Mouse (Mus musculus) MEL (cell line): ENCODE measurements around the gene 6430550D23Rik. TPM values are rescaled to one million over a fixed set of nuclear protein-coding genes. Genes with fewer than 3 reads are reported as not detected.

Source experiments
- DNase-seq: peaks from one replicate; pipeline ENCODE4 v3.0.0; 2011; ENCODE audit warnings: low read depth, low spot score
- H3K27ac ChIP-seq: 2 replicates; pipeline ENCODE4 v1.5.1; 2012; ENCODE audit warnings: low read depth, mild to moderate bottlenecking, control low read depth, low read length, moderate library complexity; ENCODE audit not compliant: control insufficient read depth
- H3K27me3 ChIP-seq, 2 experiments: fragments of 150-350 bp in 1 of 2; sonication (generic) in 1 of 2; 2 replicates each; pipeline ENCODE4 v1.6.1; 2012; ENCODE audit warnings: low read length in 2 of 2, mild to moderate bottlenecking in 2 of 2, improper control_type of control experiment in 1 of 2, moderate library complexity in 1 of 2; ENCODE audit not compliant: insufficient read depth in 2 of 2, control insufficient read depth in 1 of 2
- H3K36me3 ChIP-seq, 2 experiments: 2 replicates each; pipeline ENCODE4 v1.6.1; 2012 to 2014; ENCODE audit warnings: low read length in 2 of 2, improper control_type of control experiment in 1 of 2, inconsistent platforms in 1 of 2, mild to moderate bottlenecking in 1 of 2; ENCODE audit not compliant: insufficient read depth in 2 of 2, control insufficient read depth in 1 of 2
- H3K4me1 ChIP-seq, 2 experiments: fragments of 150-350 bp in 1 of 2; sonication (generic) in 1 of 2; 2 replicates each; pipeline ENCODE4 v1.6.1; 2012; ENCODE audit warnings: low read length in 2 of 2, improper control_type of control experiment in 1 of 2, mild to moderate bottlenecking in 1 of 2; ENCODE audit not compliant: insufficient read depth in 2 of 2, control insufficient read depth in 1 of 2
- H3K4me3 ChIP-seq, 2 experiments: fragments of 150-350 bp in 1 of 2; sonication (generic) in 1 of 2; 2 replicates each; pipeline ENCODE4 v1.5.1; 2012; ENCODE audit warnings: low read depth in 2 of 2, low read length in 2 of 2, mild to moderate bottlenecking in 2 of 2, moderate library complexity in 2 of 2, control low read depth in 1 of 2, improper control_type of control experiment in 1 of 2; ENCODE audit not compliant: control insufficient read depth in 1 of 2, insufficient read depth in 1 of 2
- H3K79me2 ChIP-seq: 2 replicates; pipeline ENCODE4 v1.6.1; 2012; ENCODE audit warnings: mild to moderate bottlenecking, low read length, moderate library complexity; ENCODE audit not compliant: control insufficient read depth, poor library complexity, insufficient read depth
- H3K9ac ChIP-seq: 2 replicates; pipeline ENCODE4 v1.6.1; 2012; ENCODE audit warnings: low read depth, mild to moderate bottlenecking, control low read depth, low read length, moderate library complexity; ENCODE audit not compliant: control insufficient read depth, poor library complexity, severe bottlenecking
- H3K9me3 ChIP-seq: fragments of 150-350 bp; sonication (generic); replicated peaks from 2 replicates; pipeline ENCODE4 v1.6.1; 2012; ENCODE audit warnings: mild to moderate bottlenecking, low read length, improper control_type of control experiment, moderate library complexity; ENCODE audit not compliant: insufficient read depth
- BHLHE40 ChIP-seq: IDR thresholded peaks from 2 replicates; pipeline ENCODE4 v1.6.1; 2012; ENCODE audit warnings: low read depth, mild to moderate bottlenecking, inconsistent platforms, low read length, improper control_type of control experiment, borderline replicate concordance
- CTCF ChIP-seq, 3 experiments: IDR thresholded peaks in 2 of 3; conservative IDR thresholded peaks in 1 of 3; 2 replicates each; pipeline ENCODE4 v1.5.1; 2011 to 2012; ENCODE audit warnings: low read length in 3 of 3, low read depth in 2 of 3, mild to moderate bottlenecking in 2 of 3, improper control_type of control experiment in 1 of 3, inconsistent platforms in 1 of 3, mixed read lengths in 1 of 3, moderate library complexity in 1 of 3; ENCODE audit not compliant: control insufficient read depth in 1 of 3, insufficient read depth in 1 of 3, poor library complexity in 1 of 3, severe bottlenecking in 1 of 3
- ETS1 ChIP-seq: IDR thresholded peaks from 2 replicates; pipeline ENCODE4 v1.6.1; 2012; ENCODE audit warnings: low read depth, mild to moderate bottlenecking, inconsistent platforms, low read length, improper control_type of control experiment, moderate library complexity
- GABPA ChIP-seq: IDR thresholded peaks from 2 replicates; pipeline ENCODE4 v1.6.1; 2012; ENCODE audit warnings: low read depth, mild to moderate bottlenecking, inconsistent platforms, low read length, improper control_type of control experiment, moderate library complexity
- HCFC1 ChIP-seq: IDR thresholded peaks from 2 replicates; pipeline ENCODE4 v1.6.1; 2012; ENCODE audit warnings: low read depth, mild to moderate bottlenecking, inconsistent platforms, low read length, improper control_type of control experiment, moderate library complexity
- MAFK ChIP-seq: IDR thresholded peaks from 2 replicates; pipeline ENCODE4 v1.6.1; 2011; ENCODE audit warnings: low read depth, mild to moderate bottlenecking, low read length, improper control_type of control experiment, borderline replicate concordance
- MAZ ChIP-seq: IDR thresholded peaks from 2 replicates; pipeline ENCODE4 v1.6.1; 2012; ENCODE audit warnings: low read depth, mild to moderate bottlenecking, inconsistent platforms, low read length, improper control_type of control experiment
- MEF2A ChIP-seq: IDR thresholded peaks from 2 replicates; pipeline ENCODE4 v1.6.1; 2014; ENCODE audit warnings: low read depth, mild to moderate bottlenecking, inconsistent platforms, low read length, improper control_type of control experiment; ENCODE audit not compliant: poor library complexity, insufficient replicate concordance, severe bottlenecking; ENCODE audit errors: extremely low read depth
- MXI1 ChIP-seq: IDR thresholded peaks from 2 replicates; pipeline ENCODE4 v1.6.1; 2011; ENCODE audit warnings: mild to moderate bottlenecking, low read depth, low read length, improper control_type of control experiment
- MYB ChIP-seq: IDR thresholded peaks from 2 replicates; pipeline ENCODE4 v1.6.1; 2011; ENCODE audit warnings: mild to moderate bottlenecking, low read depth, low read length, improper control_type of control experiment
- NELFE ChIP-seq: IDR thresholded peaks from 2 replicates; pipeline ENCODE4 v1.6.1; 2011; ENCODE audit warnings: low read depth, low read length, improper control_type of control experiment
- NRF1 ChIP-seq: IDR thresholded peaks from 2 replicates; pipeline ENCODE4 v1.6.1; 2014; ENCODE audit warnings: low read depth, mild to moderate bottlenecking, inconsistent platforms, low read length, improper control_type of control experiment, moderate library complexity; ENCODE audit not compliant: poor library complexity, insufficient read depth, severe bottlenecking
- POLR2A ChIP-seq, 2 experiments: IDR thresholded peaks; 2 replicates each; pipeline ENCODE4 v1.6.1; 2011 to 2012; ENCODE audit warnings: low read length in 2 of 2, mild to moderate bottlenecking in 2 of 2, control low read depth in 1 of 2, improper control_type of control experiment in 1 of 2, low read depth in 1 of 2, moderate library complexity in 1 of 2; ENCODE audit not compliant: control insufficient read depth in 1 of 2, insufficient read depth in 1 of 2, poor library complexity in 1 of 2
- RAD21 ChIP-seq: IDR thresholded peaks from 2 replicates; pipeline ENCODE4 v1.6.1; 2011; ENCODE audit warnings: mild to moderate bottlenecking, low read depth, low read length, improper control_type of control experiment
- RCOR1 ChIP-seq: IDR thresholded peaks from 2 replicates; pipeline ENCODE4 v1.6.1; 2012; ENCODE audit warnings: low read depth, mild to moderate bottlenecking, inconsistent platforms, low read length, improper control_type of control experiment
- SIN3A ChIP-seq: IDR thresholded peaks from 2 replicates; pipeline ENCODE4 v1.6.1; 2012; ENCODE audit warnings: low read length, improper control_type of control experiment, inconsistent platforms
- SMC3 ChIP-seq: IDR thresholded peaks from 2 replicates; pipeline ENCODE4 v1.6.1; 2011; ENCODE audit warnings: low read depth, low read length, improper control_type of control experiment
- TBP ChIP-seq: IDR thresholded peaks from 2 replicates; pipeline ENCODE4 v1.8.0; 2011; ENCODE audit warnings: low read depth, low read length, improper control_type of control experiment
- TCF12 ChIP-seq: IDR thresholded peaks from 2 replicates; pipeline ENCODE4 v1.6.1; 2014; ENCODE audit warnings: low read depth, mild to moderate bottlenecking, inconsistent platforms, low read length, improper control_type of control experiment, moderate library complexity
- USF2 ChIP-seq, 2 experiments: IDR thresholded peaks; 2 replicates each; pipeline ENCODE4 v1.6.1; 2011 to 2012; ENCODE audit warnings: improper control_type of control experiment in 2 of 2, low read length in 2 of 2, borderline replicate concordance in 1 of 2, inconsistent platforms in 1 of 2, low read depth in 1 of 2, mild to moderate bottlenecking in 1 of 2; ENCODE audit not compliant: insufficient read depth in 1 of 2
- ZC3H11A ChIP-seq: IDR thresholded peaks from 2 replicates; pipeline ENCODE4 v1.6.1; 2012; ENCODE audit warnings: low read depth, mild to moderate bottlenecking, inconsistent platforms, low read length, improper control_type of control experiment
- ZKSCAN1 ChIP-seq: IDR thresholded peaks from 2 replicates; pipeline ENCODE4 v1.6.1; 2012; ENCODE audit warnings: low read depth, mild to moderate bottlenecking, inconsistent platforms, low read length, improper control_type of control experiment, moderate library complexity
- polyA plus RNA-seq, 2 experiments: library from polyadenylated mRNA; stranded (reverse) in 1 of 2; unstranded in 1 of 2; fragments of >175 nt in 1 of 2; fragments of >200 nt in 1 of 2; gene quantifications; 2 replicates each; pipeline versions ENCODE4 v1.2.1 to v1.2.4; 2012; ENCODE audit warnings: low replicate concordance in 2 of 2, low read depth in 1 of 2; ENCODE audit not compliant: insufficient read length in 2 of 2, insufficient read depth in 1 of 2, missing spikeins in 1 of 2
- total RNA-seq: library from RNA; depleted of rRNA; stranded (reverse); fragments of 300-350 nt; gene quantifications from 2 replicates; pipeline ENCODE4 v1.2.3, GENCODE M21; 2012

6430550D23Rik gene
- total and polyA plus RNA-seq, 3 experiments, result 1.1 TPM; not detected in 1

DNA sequence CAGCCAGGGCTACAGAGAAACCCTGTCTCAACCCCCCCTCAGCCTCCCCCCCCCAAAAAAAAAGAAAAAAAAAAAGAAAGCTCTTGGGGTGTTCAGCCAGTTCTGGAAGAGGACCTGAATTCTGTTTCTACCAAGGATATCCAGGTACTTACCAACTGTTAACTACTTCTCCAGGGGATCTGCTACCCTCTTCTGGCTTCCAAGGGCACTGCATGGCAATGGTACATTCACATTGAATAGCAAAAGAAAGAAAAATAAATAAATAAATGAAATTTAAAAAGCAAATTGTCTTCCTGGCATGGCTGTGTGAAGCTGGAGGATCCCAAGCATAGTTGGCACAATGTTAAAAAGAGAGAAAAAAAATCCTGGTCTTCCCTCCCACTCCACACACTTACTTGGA, 55.8 kb downstream of the 6430550D23Rik start:
- TF ChIP-seq ZKSCAN1, result no peak
- TF ChIP-seq SIN3A, result 0 out of 2 replicates have a peak, but pooled peaks have one; percentile 40
- TF ChIP-seq RAD21, result peak; percentile 80
- TF ChIP-seq CTCF (IDR thresholded peaks at IDR 0.05 in 2 of 3, conservative IDR thresholded peaks at IDR 0.05 in 1 of 3; ENCODE audit: control insufficient read depth in 1 of 3, insufficient read depth in 1 of 3, low read depth in 2 of 3, low read length in 3 of 3, poor library complexity in 1 of 3, severe bottlenecking in 1 of 3), result peak; percentile 59 to 75 (median 72)
- peak; percentile 71 for TF ChIP-seq ZC3H11A
- TF ChIP-seq SMC3, result peak; percentile 78
- Histone ChIP-seq H3K9me3 (no peaks in the 10 kb centered on the region), H3K4me1 (peaks cover 2 to 11% of the 10 kb centered on the region in 2 experiments), H3K9ac (no peak overlapping the region), H3K27ac (no peak overlapping the region), H3K79me2 (peaks cover 7% of the 10 kb centered on the region), H3K4me3 (no peak overlapping the region), H3K36me3 (peaks cover 0 to 12% of the 10 kb centered on the region in 2 experiments; a peak in 2 of 4 replicates), H3K27me3 (no peaks in the 10 kb centered on the region)
- peak; percentile 75 for DNase-seq

DNA sequence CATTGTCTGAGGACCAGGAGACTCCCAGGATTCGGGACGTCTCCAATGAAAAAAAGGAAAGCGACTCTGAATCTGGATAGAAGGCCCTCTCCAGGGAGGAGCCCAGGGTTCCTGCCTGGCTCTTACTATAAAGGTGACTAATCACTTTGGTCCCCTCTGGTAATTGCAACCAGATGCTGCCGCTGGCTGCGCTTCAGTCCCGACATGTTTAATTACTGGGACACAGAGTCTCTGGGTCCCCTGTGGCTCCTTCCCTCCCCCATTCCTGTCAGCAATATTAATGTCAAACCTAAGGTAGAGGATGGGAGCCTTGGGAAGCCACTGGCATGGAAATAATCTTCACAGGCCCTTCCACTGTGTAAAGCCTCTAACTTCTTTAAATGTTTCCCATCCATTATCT, 58.4 kb downstream of the 6430550D23Rik start:
- Histone ChIP-seq H3K4me3 (no peak overlapping the region), H3K79me2 (no peaks in the 10 kb centered on the region; the same call in 1 of the 2 replicates), H3K27ac (no peak overlapping the region), H3K36me3 (peaks cover 0 to 20% of the 10 kb centered on the region in 2 experiments; a peak in 2 of 4 replicates), H3K27me3 (no peaks in the 10 kb centered on the region), H3K9me3 (no peaks in the 10 kb centered on the region), H3K4me1 (peaks cover 9 to 20% of the 10 kb centered on the region in 2 experiments), H3K9ac (no peak overlapping the region)
- TF ChIP-seq MYB (no peak), RCOR1 (no peak), SIN3A (no peak), MEF2A (no peak), GABPA (no peak), BHLHE40 (no peak), POLR2A (IDR thresholded peaks at IDR 0.05; ENCODE audit: control insufficient read depth in 1 of 2, insufficient read depth in 1 of 2, low read depth in 1 of 2, low read length in 2 of 2, poor library complexity in 1 of 2) (no peak), RAD21 (no peak), MXI1 (no peak), HCFC1 (no peak), TBP (no peak), NELFE (no peak), MAFK (no peak), CTCF (IDR thresholded peaks at IDR 0.05 in 2 of 3, conservative IDR thresholded peaks at IDR 0.05 in 1 of 3; ENCODE audit: control insufficient read depth in 1 of 3, insufficient read depth in 1 of 3, low read depth in 2 of 3, low read length in 3 of 3, poor library complexity in 1 of 3, severe bottlenecking in 1 of 3) (no peak), ETS1 (no peak), USF2 (IDR thresholded peaks at IDR 0.05; ENCODE audit: borderline replicate concordance in 1 of 2, insufficient read depth in 1 of 2, low read depth in 1 of 2, low read length in 2 of 2) (no peak), TCF12 (no peak), NRF1 (no peak), MAZ (no peak)
- no peak for DNase-seq
